Mouse (Mus musculus) forelimb bud, embryonic 11.5 days (tissue): Measurements from ENCODE around the gene Itprid2.

ENCODE experiments used
- DNase-seq: peaks from one replicate; pipeline ENCODE4 v3.0.0-alpha.2; 2012; ENCODE audit warnings: low read depth, low spot score

The Itprid2 gene

DNA sequence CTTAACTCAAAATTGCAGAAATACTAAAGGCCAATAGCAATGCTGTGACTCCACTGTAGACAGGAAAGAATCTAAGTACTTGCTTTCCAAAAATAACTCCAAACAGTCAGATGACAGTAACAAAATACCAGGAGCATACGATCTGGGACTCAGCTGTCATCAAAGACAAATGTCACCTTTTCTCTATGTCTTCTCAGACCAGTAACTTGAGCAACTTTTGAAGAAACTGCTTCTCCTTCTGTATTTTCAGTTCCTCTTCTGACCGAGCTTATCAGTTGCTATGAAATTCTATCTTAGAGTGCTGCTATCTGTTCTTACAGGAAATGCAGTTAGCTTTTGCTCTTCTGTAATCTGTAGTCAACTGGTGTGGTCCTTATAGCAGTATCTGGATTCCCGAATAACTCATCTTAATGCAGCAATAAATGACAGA, 78.5 kb downstream of the Itprid2 start:
- no peak for DNase-seq

DNA sequence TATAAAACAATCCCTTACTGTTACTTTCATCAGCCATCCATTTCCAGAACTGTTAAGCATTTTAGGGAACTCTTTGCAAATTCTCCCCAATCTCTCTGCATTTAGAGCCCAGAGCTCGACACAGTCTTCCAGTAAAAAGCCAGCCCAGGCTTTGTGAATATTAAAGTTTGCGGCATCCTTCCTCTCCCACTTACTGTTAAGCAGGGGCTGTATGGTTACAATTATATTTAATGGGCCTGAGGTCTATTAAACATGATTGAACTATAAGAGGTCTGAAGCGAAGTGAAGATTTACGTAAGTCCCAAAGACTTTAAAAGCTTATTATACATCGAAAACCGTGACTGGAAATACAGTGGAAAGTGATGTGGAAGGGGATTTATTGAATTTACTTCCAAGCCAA, 79.6 kb downstream of the Itprid2 start:
- DNase-seq: peak; percentile 18

DNA sequence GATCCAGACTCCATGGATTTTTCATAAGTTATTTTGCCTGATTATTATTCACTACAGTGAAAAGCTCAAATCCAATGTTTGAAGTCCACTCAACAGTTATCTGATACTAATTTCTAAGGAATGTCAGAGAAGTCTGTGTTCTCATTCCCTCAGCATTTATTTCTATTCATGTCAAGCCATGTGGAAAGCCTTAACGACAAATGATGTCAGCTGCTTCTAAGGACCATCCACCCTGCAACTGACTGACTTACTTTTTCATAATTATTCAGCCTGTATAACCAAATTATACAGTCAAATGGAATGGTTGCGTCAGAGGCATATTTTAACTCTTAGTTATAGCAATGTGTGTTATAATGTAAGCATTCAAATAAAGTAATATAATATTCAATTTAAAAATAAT, 80.8 kb downstream of the Itprid2 start:
- DNase-seq: no peak

DNA sequence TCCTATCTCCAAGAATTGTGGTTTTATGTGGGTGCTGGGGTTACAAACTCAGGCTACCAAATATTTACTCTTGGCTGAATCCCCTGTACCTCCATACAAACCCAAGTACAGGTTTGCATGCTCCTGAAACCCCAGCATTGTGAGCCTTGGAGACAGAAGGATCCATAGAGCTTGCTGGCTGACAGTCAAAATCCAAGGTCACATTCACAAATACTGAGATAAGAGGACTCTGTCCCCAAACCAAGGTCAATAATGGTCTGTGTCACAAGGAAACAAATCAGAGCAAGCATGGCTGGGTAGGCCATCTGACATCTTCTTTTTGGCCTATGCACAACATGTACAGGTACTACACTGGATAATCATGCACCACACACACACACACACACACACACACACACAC, 82.7 kb downstream of the Itprid2 start:
- DNase-seq: no peak

DNA sequence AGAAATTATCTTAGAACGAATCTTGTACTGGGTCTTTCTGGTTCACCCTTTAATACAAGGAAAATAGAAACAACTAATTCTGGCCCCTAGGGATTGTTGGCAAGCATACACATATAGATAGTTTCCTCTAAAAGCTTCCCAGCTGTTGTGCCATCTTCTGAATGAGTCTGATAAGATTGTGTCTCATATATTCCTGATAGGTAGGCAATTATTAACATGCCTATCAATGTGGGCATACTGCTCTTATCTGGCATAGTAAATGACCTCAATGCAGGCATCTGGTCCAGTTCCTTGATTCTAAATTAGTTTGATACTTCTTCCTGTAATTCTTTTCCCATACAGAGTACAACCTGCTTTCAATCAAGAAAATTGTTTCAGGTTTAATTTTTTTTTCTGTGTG, 87.3 kb downstream of the Itprid2 start:
- DNase-seq: no peak
